Mouse (Mus musculus) forebrain, embryonic 16.5 days (tissue): ENCODE results near the gene Trim40. TPM values are rescaled to one million over a fixed set of nuclear protein-coding genes. Genes with fewer than 3 reads are reported as not detected.
"Not testable (repeated sequence)": the region's sequence is repeated elsewhere in the genome, so short reads cannot be mapped to it uniquely, and the experiment has no call there.

ENCODE experiments used
- ATAC-seq: fragments of 200-750 bp; cut with Nextera tagmentation; 2 replicates; pipeline ENCODE4 v1.8.0; 2017; ENCODE audit warnings: mild to moderate bottlenecking, moderate library complexity
- H3K27ac ChIP-seq: fragments of 300-500 bp; sonication (generic); 2 replicates; pipeline ENCODE4 v1.5.1; 2014; ENCODE audit warnings: low read length, control low read depth
- H3K27me3 ChIP-seq: fragments of 300-500 bp; sonication (generic); replicated peaks from 2 replicates; pipeline ENCODE4 v1.6.1; 2014; ENCODE audit warnings: low read length; ENCODE audit not compliant: control insufficient read depth, insufficient read depth
- H3K36me3 ChIP-seq: fragments of 300-500 bp; sonication (generic); 2 replicates; pipeline ENCODE4 v1.6.1; 2014; ENCODE audit not compliant: control insufficient read depth, insufficient read depth
- H3K4me1 ChIP-seq: fragments of 300-500 bp; sonication (generic); replicated peaks from 2 replicates; pipeline ENCODE4 v1.6.1; 2014; ENCODE audit warnings: low read length; ENCODE audit not compliant: control insufficient read depth, insufficient read depth
- H3K4me2 ChIP-seq: fragments of 300-500 bp; sonication (generic); 2 replicates; pipeline ENCODE4 v1.6.1; 2014; ENCODE audit warnings: mild to moderate bottlenecking, low read length, control low read depth
- H3K4me3 ChIP-seq: fragments of 300-500 bp; sonication (generic); replicated peaks from 2 replicates; pipeline ENCODE4 v1.5.1; 2014; ENCODE audit warnings: mild to moderate bottlenecking, low read length, control low read depth
- H3K9ac ChIP-seq: fragments of 300-500 bp; sonication (generic); replicated peaks from 2 replicates; pipeline ENCODE4 v1.6.1; 2014; ENCODE audit warnings: low read depth, low read length, control low read depth
- H3K9me3 ChIP-seq: fragments of 300-500 bp; sonication (generic); 2 replicates; pipeline ENCODE4 v1.6.1; 2016; ENCODE audit warnings: low read length; ENCODE audit not compliant: control insufficient read depth
- WGBS: fragments of 180-500 bp; shearing (Covaris S2); extraction: QIAGEN DNeasy Blood & Tissue Kit; methylation state at CpG from one replicate; pipeline ENCODE4 v1.1.7; 2014; 5-methylcytosine and 5-hydroxymethylcytosine counted together
- polyA plus RNA-seq: library from polyadenylated mRNA; unstranded; fragments of >200 nt; fragmentation: Nextera tagmentation; extraction: Ambion mirVana; gene quantifications from 2 replicates; pipeline ENCODE4 v1.2.1, GENCODE M21; 2015

Gene Trim40
- polyA plus RNA-seq, 1 experiment from 2014 or later = not detected

- H3K27ac ChIP-seq = no peak within 1 kb of the TSS
- no peak within 1 kb of the TSS for H3K4me2 ChIP-seq
- H3K9me3 ChIP-seq = no peaks in the 10 kb centered on the region
- ATAC-seq = no peak
- no peaks in the 10 kb centered on the region for H3K4me1 ChIP-seq
- H3K9ac ChIP-seq = no peak within 1 kb of the TSS
- no peak within 1 kb of the TSS for H3K4me3 ChIP-seq
- H3K27me3 ChIP-seq = no peaks in the 10 kb centered on the region
- WGBS = 77% methylated on average over 6 of the region's 6 CpGs
- no peaks in the 10 kb centered on the region for H3K36me3 ChIP-seq
Measured at GRCm38 (mm10) chr17:36897552-36898205, 7.8 kb upstream of the Trim40 start, which contains the start of gene Trim31. TSS of gene Trim31 (plus strand) at chr17:36898118.

- no peaks in the 10 kb centered on the region for H3K27me3 ChIP-seq
Measured at GRCm38 (mm10) chr17:36897065-36897464, 7.1 kb upstream of the Trim40 start.

GRCm38 (mm10) chr17:36896583-36896982, 6.7 kb upstream of the Trim40 start:
- 73% methylated on average over 1 of the region's 1 CpGs for WGBS
- H3K36me3 ChIP-seq = no peaks in the 10 kb centered on the region
- no peak overlapping the region for H3K9ac ChIP-seq
- H3K4me2 ChIP-seq = no peak overlapping the region
- no peak for ATAC-seq
- no peak overlapping the region for H3K4me3 ChIP-seq
- no peaks in the 10 kb centered on the region for H3K4me1 ChIP-seq
- H3K27ac ChIP-seq = no peak overlapping the region
- H3K9me3 ChIP-seq = no peaks in the 10 kb centered on the region
- no peaks in the 10 kb centered on the region for H3K27me3 ChIP-seq

More at GRCm38 (mm10) chr17:36897065-36897464, 7.1 kb upstream of the Trim40 start:
- Histone ChIP-seq H3K4me2 (no peak overlapping the region), H3K27ac (no peak overlapping the region), H3K36me3 (no peaks in the 10 kb centered on the region), H3K4me1 (no peaks in the 10 kb centered on the region), H3K9me3 (no peaks in the 10 kb centered on the region), H3K9ac (no peak overlapping the region), H3K4me3 (no peak overlapping the region)
- ATAC-seq = no peak

GRCm38 (mm10) chr17:36893387-36893786, 3.5 kb upstream of the Trim40 start:
- WGBS = 77% methylated on average over 5 of the region's 5 CpGs

GRCm38 (mm10) chr17:36892362-36892761, 2.4 kb upstream of the Trim40 start:
- no peaks in the 10 kb centered on the region for H3K4me1 ChIP-seq
- no peaks in the 10 kb centered on the region; the same call in 1 of the 2 replicates for H3K27me3 ChIP-seq
- no peak overlapping the region for H3K4me3 ChIP-seq
- no peak overlapping the region for H3K4me2 ChIP-seq
- H3K9ac ChIP-seq = no peak overlapping the region
- 9% methylated on average over 2 of the region's 2 CpGs for WGBS
- no peaks in the 10 kb centered on the region for H3K9me3 ChIP-seq
- no peak for ATAC-seq
- H3K36me3 ChIP-seq = no peaks in the 10 kb centered on the region
- no peak overlapping the region for H3K27ac ChIP-seq

More at GRCm38 (mm10) chr17:36893387-36893786, 3.5 kb upstream of the Trim40 start:
- Histone ChIP-seq H3K4me2 (no peak overlapping the region), H3K27me3 (no peaks in the 10 kb centered on the region; the same call in 1 of the 2 replicates), H3K27ac (no peak overlapping the region), H3K36me3 (no peaks in the 10 kb centered on the region), H3K9ac (no peak overlapping the region), H3K4me1 (no peaks in the 10 kb centered on the region), H3K4me3 (no peak overlapping the region), H3K9me3 (no peaks in the 10 kb centered on the region)
- ATAC-seq = no peak

- not testable (repeated sequence) for H3K36me3 ChIP-seq, H3K27ac ChIP-seq, H3K9me3 ChIP-seq, ATAC-seq, H3K4me2 ChIP-seq, H3K4me3 ChIP-seq, H3K4me1 ChIP-seq, H3K27me3 ChIP-seq, H3K9ac ChIP-seq
- 96% methylated on average over 1 of the region's 1 CpGs for WGBS
Measured at GRCm38 (mm10) chr17:36891496-36891895, 1.6 kb upstream of the Trim40 start.

- H3K4me1 ChIP-seq = no peaks in the 10 kb centered on the region
- 95% methylated on average over 12 of the region's 12 CpGs for WGBS
- ATAC-seq = no peak
- H3K9me3 ChIP-seq = no peaks in the 10 kb centered on the region
- no peak overlapping the region for H3K27ac ChIP-seq
- H3K36me3 ChIP-seq = no peaks in the 10 kb centered on the region
- no peaks in the 10 kb centered on the region; the same call in 1 of the 2 replicates for H3K27me3 ChIP-seq
- H3K4me3 ChIP-seq = no peak overlapping the region
- no peak overlapping the region for H3K9ac ChIP-seq
- H3K4me2 ChIP-seq = no peak overlapping the region
Measured at GRCm38 (mm10) chr17:36885132-36885790, 4.7 kb downstream of the Trim40 start.

- Histone ChIP-seq H3K9me3 (no peaks in the 10 kb centered on the region), H3K4me1 (no peaks in the 10 kb centered on the region), H3K36me3 (no peaks in the 10 kb centered on the region), H3K4me2 (no peak overlapping the region), H3K27me3 (no peaks in the 10 kb centered on the region), H3K27ac (no peak overlapping the region), H3K4me3 (no peak overlapping the region), H3K9ac (no peak overlapping the region)
- WGBS = 77% methylated on average over 2 of the region's 2 CpGs
- ATAC-seq = no peak
Measured at GRCm38 (mm10) chr17:36883350-36883749, 6.6 kb downstream of the Trim40 start.

GRCm38 (mm10) chr17:36874636-36875035, 15.3 kb downstream of the Trim40 start:
- Histone ChIP-seq H3K4me3 (no peak overlapping the region), H3K9ac (no peak overlapping the region), H3K36me3 (no peaks in the 10 kb centered on the region), H3K4me2 (no peak overlapping the region), H3K4me1 (no peaks in the 10 kb centered on the region), H3K27ac (no peak overlapping the region), H3K27me3 (no peaks in the 10 kb centered on the region), H3K9me3 (no peaks in the 10 kb centered on the region)
- no peak for ATAC-seq
- 75% methylated on average over 4 of the region's 4 CpGs for WGBS
